8 mouse cellular contexts compared by ENCODE assay signal in genomic region chr1:52499601-52500313, GRCm38 (mm10). TPM values are rescaled to one million over a fixed set of nuclear protein-coding genes. Genes with fewer than 3 reads are reported as not detected.
DNase-seq lines count a peak whose midpoint lies in the region; ATAC-seq and TF ChIP-seq lines count a peak whose summit lies in the region.

No protein-coding gene starts in this region.

- peak; percentile 60 for DNase-seq in Muller cell, postnatal 12 days (ENCODE audit: inconsistent ontology term)
- DNase-seq in cerebellum, adult 2 months: peak; percentile 78 to 81
- peak; percentile 53 to 64 for DNase-seq in frontal cortex, postnatal 36 days (ENCODE audit: low spot score in 2 of 2)
- peak; percentile 36 for DNase-seq in hindbrain, embryonic 14.5 days (ENCODE audit: low spot score)
- peak; percentile 49 to 53 for DNase-seq in left cerebral cortex, adult 2 months (ENCODE audit: extremely low spot score in 1 of 2, low spot score in 2 of 2)
- peak; percentile 37 to 62 for DNase-seq in right cerebral cortex, adult 2 months (ENCODE audit: low spot score in 2 of 2)
- peak; percentile 38 for DNase-seq in urinary bladder, postnatal 25 days (ENCODE audit: low spot score)

- no peak for TF ChIP-seq POLR2A in cerebellum, adult 2 months (IDR thresholded peaks at IDR 0.05; ENCODE audit: borderline replicate concordance, insufficient read depth, low read length)

- no peaks in the 10 kb centered on the region for H3K36me3 ChIP-seq in hindbrain, embryonic 14.5 days (replicated peaks; ENCODE audit: control insufficient read depth, insufficient read depth)
- H3K36me3 ChIP-seq in macrophage (ENCODE audit: inconsistent target): no peaks in the 10 kb centered on the region

- peak overlapping the region; percentile 99 for H3K4me3 ChIP-seq in cerebellum, adult 2 months (replicated peaks; ENCODE audit: insufficient read depth, low read depth, low read length)
- peak overlapping the region; percentile 85 for H3K4me3 ChIP-seq in hindbrain, embryonic 14.5 days (replicated peaks; ENCODE audit: low read length)
- peak overlapping the region; percentile 59 for H3K4me3 ChIP-seq in left cerebral cortex, adult 2 months
- H3K4me3 ChIP-seq in macrophage (ENCODE audit: inconsistent target): peak overlapping the region; percentile 94

- H3K9ac ChIP-seq in hindbrain, embryonic 14.5 days: peak overlapping the region; percentile 88

- H3K9me3 ChIP-seq in hindbrain, embryonic 14.5 days (ENCODE audit: control insufficient read depth, low read length): no peaks in the 10 kb centered on the region

- peaks cover 11% of the 10 kb centered on the region; the same call in 1 of the 2 replicates for H3K4me1 ChIP-seq in cerebellum, adult 2 months (ENCODE audit: control insufficient read depth, insufficient read depth, low read length)
- H3K4me1 ChIP-seq in hindbrain, embryonic 14.5 days (replicated peaks; ENCODE audit: control insufficient read depth, insufficient read depth, low read length): 0 out of 2 replicates have a peak, but pooled peaks cover 5% of the 10 kb centered on the region

- 2% methylated on average over 50 of the region's 68 CpGs for WGBS in cerebellum, adult 2 months
- WGBS in hindbrain, embryonic 14.5 days: under 1% methylated on average over 56 of the region's 68 CpGs
- WGBS in macrophage (ENCODE audit: missing documents): 1% methylated on average over 33 of the region's 68 CpGs

- no peak for TF ChIP-seq CTCF in cerebellum, adult 2 months (IDR thresholded peaks at IDR 0.05; ENCODE audit: borderline replicate concordance, insufficient read depth, low read depth, low read length)
- TF ChIP-seq CTCF in left cerebral cortex, adult 2 months (IDR thresholded peaks at IDR 0.05): no peak

- intact Hi-C loops in left cerebral cortex, adult 2 months (cut with DNase I): loop anchor here (2.0 to 5.0 kb wide), 3 partner anchors 35 to 131 kb away; partner anchors contain the start of gene Nemp2

- H3K27ac ChIP-seq in cerebellum, adult 2 months (ENCODE audit: insufficient read depth, low read length): peak overlapping the region; percentile 72
- peak overlapping the region; percentile 78 for H3K27ac ChIP-seq in hindbrain, embryonic 14.5 days
- peak overlapping the region; percentile 88 for H3K27ac ChIP-seq in left cerebral cortex, adult 2 months
- H3K27ac ChIP-seq in macrophage: peak overlapping the region; percentile 72

- peaks cover 51% of the 10 kb centered on the region for H3K79me2 ChIP-seq in macrophage (ENCODE audit: inconsistent target)

- ATAC-seq in hindbrain, embryonic 14.5 days (ENCODE audit: low FRiP score): peak; percentile 82

- H3K4me2 ChIP-seq in hindbrain, embryonic 14.5 days (replicated peaks): peak overlapping the region; percentile 87

- H3K27me3 ChIP-seq in cerebellum, adult 2 months (ENCODE audit: control insufficient read depth, insufficient read depth, low read length): no peaks in the 10 kb centered on the region
- no peaks in the 10 kb centered on the region for H3K27me3 ChIP-seq in hindbrain, embryonic 14.5 days (ENCODE audit: control insufficient read depth, insufficient read depth, low read length)

RNA-seq across cellular contexts. Expression of gene Nab1, which starts 0.7 kb away (rescaled TPM):
- polyA plus RNA-seq in cerebellum, adult 2 months (2012; rRNA removed): 23.4 and 25.1 TPM in 2 replicates
- 10.9 and 13.2 TPM in 2 replicates for polyA plus RNA-seq in hindbrain, embryonic 14.5 days (2014; fragmentation: Nextera tagmentation; extraction: Ambion mirVana)
- 10 to 100 TPM; 35.3 to 39.2 TPM for total RNA-seq in left cerebral cortex, adult 2 months (2021)
- total RNA-seq in macrophage (2018; cell fraction: chromatin; rRNA removed): 100 to 1,000 TPM in 5 of 26 experiments, 10 to 100 TPM in 21; 42.2 to 161 (median 78.1) TPM
- total RNA-seq in macrophage (2018; cell fraction: cytosol; rRNA removed): 10 to 100 TPM; 46.4 to 76.0 (median 60.2) TPM
- total RNA-seq in macrophage (2018; cell fraction: nucleus; rRNA removed): 10 to 100 TPM; 30.4 to 91.2 (median 59.8) TPM
- 37.6 to 59.6 TPM (median 43.1 TPM) in 3 replicates for polyA plus RNA-seq in macrophage (2018)

Comparison
In these comparisons a context has a peak if more than half of its experiments do, and no peak if none do; other contexts are left out.
1. Peak in every context shown above with its lines: DNase-seq, ATAC-seq, H3K4me3 ChIP-seq and H3K27ac ChIP-seq.